Mouse (Mus musculus): ENCODE data around the gene Ahnak2. TPM values are rescaled to one million over a fixed set of nuclear protein-coding genes. Genes with fewer than 3 reads are reported as not detected.

The Ahnak2 gene
- total and polyA plus RNA-seq, 3 experiments = 3.1 to 27.7 (median 14.6) TPM

DNA sequence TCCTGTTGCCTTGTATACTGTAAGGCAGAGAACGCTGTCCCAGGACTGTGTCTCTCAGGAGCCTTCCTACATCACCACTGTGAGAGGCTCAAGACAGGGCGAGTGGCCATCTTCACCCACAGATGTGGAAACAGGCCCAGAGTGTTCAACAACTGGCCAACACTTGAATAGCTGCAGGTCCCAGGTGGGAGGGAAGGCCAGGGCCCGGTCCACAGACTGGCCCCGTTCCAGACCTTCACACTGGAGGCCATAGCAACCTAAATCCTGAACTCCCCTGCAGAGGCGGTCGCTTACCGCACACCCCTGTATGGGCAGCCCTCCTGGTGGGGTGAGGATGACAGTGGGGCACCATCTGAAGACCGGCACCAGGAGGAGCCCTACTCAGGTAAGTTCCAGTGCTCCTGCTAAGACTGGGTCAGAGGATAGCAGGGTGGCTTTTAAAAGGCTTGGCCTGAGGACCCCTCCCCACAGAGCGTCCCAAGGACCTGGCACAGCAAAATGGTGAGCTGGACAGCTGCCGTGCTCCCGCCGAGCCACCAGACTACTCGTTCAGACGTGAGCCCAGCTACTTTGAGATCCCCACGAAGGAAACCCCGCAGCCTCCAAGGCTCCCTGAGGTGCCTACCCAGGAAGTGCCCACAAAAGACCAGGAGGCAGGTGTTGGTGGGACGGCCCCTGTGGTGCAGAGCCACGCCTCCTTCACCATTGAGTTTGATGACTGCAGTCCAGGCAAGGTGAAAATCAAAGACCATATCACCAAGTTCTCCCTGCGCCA, 67.4 kb downstream of the Ahnak2 start (continued):
- TF ChIP-seq MAFK (IDR thresholded peaks at IDR 0.05; ENCODE audit: insufficient replicate concordance, low read length) = no peak

DNA sequence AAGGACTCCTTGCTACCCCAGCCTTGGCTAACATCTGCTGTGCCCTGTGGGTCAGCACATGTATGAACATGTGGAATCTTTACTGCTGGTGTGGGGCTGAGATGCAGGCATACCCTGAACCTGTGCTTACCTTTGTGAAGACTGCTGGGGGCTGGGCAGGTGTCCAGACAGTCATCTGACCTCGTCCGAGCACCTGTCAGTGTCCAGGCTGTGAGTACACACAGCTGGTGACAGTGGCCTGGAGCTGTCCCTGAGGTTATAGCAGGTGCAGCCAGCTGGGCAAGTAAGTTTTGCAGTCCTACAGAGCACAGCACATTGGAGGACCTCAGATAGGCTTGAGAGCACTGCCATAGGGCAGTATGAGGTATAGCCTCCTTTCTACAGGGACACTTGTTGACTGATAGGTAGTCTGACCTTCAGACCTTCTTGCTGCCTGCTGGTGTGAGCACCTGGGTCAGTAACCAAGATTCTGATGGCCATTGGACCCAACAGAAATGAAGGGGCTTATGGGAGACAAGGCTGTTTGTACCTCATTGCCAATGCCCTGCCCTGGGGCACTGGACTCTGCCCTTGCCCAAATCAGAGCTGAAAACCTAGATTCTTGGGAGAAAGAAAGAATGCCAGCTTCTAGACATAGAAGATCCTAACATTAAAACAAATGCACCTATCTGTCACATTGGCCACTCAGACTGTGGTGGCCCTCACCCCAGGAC, 68.2 kb downstream of the Ahnak2 start:
- dilution Hi-C loops (cut with MboI; ENCODE audit: extremely low pct_ligation_motif_present, extremely low pct_unique_long_range_greater_than_20kb, low sequenced_read_pairs) = no loop called here

DNA sequence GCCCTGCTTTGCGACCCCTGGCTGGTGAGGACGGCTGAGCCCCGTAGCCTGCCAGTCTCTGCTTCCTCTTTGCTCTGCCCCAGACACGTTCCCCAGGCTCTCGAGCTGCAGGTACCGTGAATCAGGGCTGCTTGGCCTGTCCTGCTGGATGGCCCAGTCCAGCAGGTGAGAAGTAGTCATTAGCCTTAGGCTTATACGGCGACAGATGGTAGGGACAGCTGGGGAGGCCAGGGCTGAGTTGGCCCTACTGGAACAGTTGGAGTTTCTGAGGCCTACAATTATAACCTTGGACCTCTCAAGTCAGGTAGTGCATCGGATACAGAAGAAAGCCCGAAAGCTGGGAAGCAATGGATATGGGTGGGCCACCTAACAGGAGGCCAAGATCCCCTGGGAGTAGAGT, 69.9 kb downstream of the Ahnak2 start:
- TF ChIP-seq ETS1 (conservative IDR thresholded peaks at IDR 0.05; ENCODE audit: low read depth, low read length) (no peak), POLR2A (IDR thresholded peaks at IDR 0.05; ENCODE audit: low read depth, low read length) (no peak), ZNF384 (IDR thresholded peaks at IDR 0.05; ENCODE audit: low read depth, low read length) (no peak), EP300 (IDR thresholded peaks at IDR 0.05; ENCODE audit: low read length) (no peak), SMC3 (IDR thresholded peaks at IDR 0.05; ENCODE audit: low read depth, low read length) (no peak), MXI1 (IDR thresholded peaks at IDR 0.05; ENCODE audit: low read depth, low read length) (no peak), TBP (conservative IDR thresholded peaks at IDR 0.05; ENCODE audit: low read depth, low read length) (no peak), MEF2A (IDR thresholded peaks at IDR 0.05; ENCODE audit: borderline replicate concordance, low read depth, low read length) (no peak)
- peaks cover 22 to 41% of the 10 kb centered on the region in 2 experiments for H3K36me3 ChIP-seq (replicated peaks in 1 of 2; ENCODE audit: control insufficient read depth in 1 of 2, insufficient read depth in 1 of 2, low read length in 1 of 2)
- in situ Hi-C loops (cut with MboI; ENCODE audit: low pct_ligation_motif_present, low pct_unique_long_range_greater_than_20kb, low sequenced_read_pairs) = no loop called here
- H3K27me3 ChIP-seq (replicated peaks) = peaks cover 12% of the 10 kb centered on the region
- no peaks in the 10 kb centered on the region for H3K9me3 ChIP-seq (replicated peaks; ENCODE audit: low read length)
- no peaks in the 10 kb centered on the region for H3K79me2 ChIP-seq (replicated peaks; ENCODE audit: control insufficient read depth, extremely low read depth, insufficient read depth, poor library complexity, severe bottlenecking)
- no peak overlapping the region for H3K27ac ChIP-seq (ENCODE audit: insufficient read depth, low read depth)
- dilution Hi-C loops (cut with MboI; ENCODE audit: extremely low pct_ligation_motif_present, extremely low pct_unique_long_range_greater_than_20kb, low sequenced_read_pairs) = no loop called here
- H3K9ac ChIP-seq (ENCODE audit: insufficient read depth, low read depth) = no peak overlapping the region
- DNase-seq (ENCODE audit: extremely low read depth) = no peak
- H3K4me3 ChIP-seq (replicated peaks in 1 of 3; ENCODE audit: low read depth in 2 of 3, low read length in 2 of 3, poor library complexity in 1 of 3) = no peak overlapping the region
- H3K4me1 ChIP-seq (ENCODE audit: control insufficient read depth in 1 of 2, insufficient read depth in 2 of 2) = peaks cover 0 to 12% of the 10 kb centered on the region in 2 experiments; a peak in 2 of 4 replicates
- H3K4me2 ChIP-seq (ENCODE audit: insufficient read depth, low read depth, poor library complexity, severe bottlenecking) = no peak overlapping the region

More for the DNA sequence above, 68.2 kb downstream of the Ahnak2 start:
- Histone ChIP-seq H3K27ac (ENCODE audit: insufficient read depth, low read depth) (no peak overlapping the region), H3K9me3 (replicated peaks; ENCODE audit: low read length) (no peaks in the 10 kb centered on the region), H3K4me3 (replicated peaks in 1 of 3; ENCODE audit: low read depth in 2 of 3, low read length in 2 of 3, poor library complexity in 1 of 3) (no peak overlapping the region), H3K9ac (ENCODE audit: insufficient read depth, low read depth) (no peak overlapping the region), H3K36me3 (replicated peaks in 1 of 2; ENCODE audit: control insufficient read depth in 1 of 2, insufficient read depth in 1 of 2, low read length in 1 of 2) (peaks cover 38 to 57% of the 10 kb centered on the region in 2 experiments), H3K4me2 (ENCODE audit: insufficient read depth, low read depth, poor library complexity, severe bottlenecking) (no peak overlapping the region), H3K4me1 (ENCODE audit: control insufficient read depth in 1 of 2, insufficient read depth in 2 of 2) (peaks cover 0 to 12% of the 10 kb centered on the region in 2 experiments; a peak in 2 of 4 replicates), H3K79me2 (replicated peaks; ENCODE audit: control insufficient read depth, extremely low read depth, insufficient read depth, poor library complexity, severe bottlenecking) (no peaks in the 10 kb centered on the region), H3K27me3 (replicated peaks) (peaks cover 4% of the 10 kb centered on the region)
- DNase-seq (ENCODE audit: extremely low read depth) = no peak
- in situ Hi-C loops (cut with MboI; ENCODE audit: low pct_ligation_motif_present, low pct_unique_long_range_greater_than_20kb, low sequenced_read_pairs) = no loop called here
- TF ChIP-seq ZC3H11A (IDR thresholded peaks at IDR 0.05; ENCODE audit: low read depth, low read length) (no peak), HCFC1 (IDR thresholded peaks at IDR 0.05; ENCODE audit: low read depth, low read length) (no peak), NELFE (IDR thresholded peaks at IDR 0.05; ENCODE audit: low read depth, low read length) (no peak), CHD2 (IDR thresholded peaks at IDR 0.05; ENCODE audit: low read length) (no peak), MXI1 (IDR thresholded peaks at IDR 0.05; ENCODE audit: low read depth, low read length) (no peak), SMC3 (IDR thresholded peaks at IDR 0.05; ENCODE audit: low read depth, low read length) (no peak), MAFK (IDR thresholded peaks at IDR 0.05; ENCODE audit: insufficient replicate concordance, low read length) (no peak), JUN (IDR thresholded peaks at IDR 0.05; ENCODE audit: insufficient read depth, low read depth, low read length) (no peak), POLR2AphosphoS2 (IDR thresholded peaks at IDR 0.05; ENCODE audit: low read depth, low read length) (no peak), PAX5 (IDR thresholded peaks at IDR 0.05; ENCODE audit: low read length) (no peak), ETS1 (conservative IDR thresholded peaks at IDR 0.05; ENCODE audit: low read depth, low read length) (no peak), SIN3A (IDR thresholded peaks at IDR 0.05; ENCODE audit: low read length) (no peak), CTCF (conservative IDR thresholded peaks at IDR 0.05 in 1 of 2, IDR thresholded peaks at IDR 0.05 in 1 of 2; ENCODE audit: low read depth in 2 of 2, low read length in 2 of 2) (no peak), GABPA (IDR thresholded peaks at IDR 0.05; ENCODE audit: insufficient replicate concordance, low read depth, low read length) (no peak), USF2 (conservative IDR thresholded peaks at IDR 0.05; ENCODE audit: low read depth, low read length) (no peak)

Measured in CH12.LX (cell line).